Mouse (Mus musculus) embryonic fibroblast, embryonic 13.5 days (primary cell): Measurements from ENCODE around the gene Arcn1. TPM values are rescaled to one million over a fixed set of nuclear protein-coding genes. Genes with fewer than 3 reads are reported as not detected.

Experiments
- H3K27ac ChIP-seq: 2 replicates; pipeline ENCODE4 v1.5.1; 2012; ENCODE audit warnings: low read length, control low read depth, inconsistent platforms; ENCODE audit not compliant: insufficient read depth
- H3K4me1 ChIP-seq: 2 replicates; pipeline ENCODE4 v1.6.1; 2011; ENCODE audit warnings: low read length; ENCODE audit not compliant: control insufficient read depth, insufficient read depth
- H3K4me3 ChIP-seq: 2 replicates; pipeline ENCODE4 v1.5.1; 2011; ENCODE audit warnings: mild to moderate bottlenecking, control low read depth, low read length; ENCODE audit not compliant: insufficient read depth
- CTCF ChIP-seq: IDR thresholded peaks from 2 replicates; pipeline ENCODE4 v1.5.1; 2011; ENCODE audit warnings: mild to moderate bottlenecking, control low read depth, low read length, moderate library complexity, borderline replicate concordance; ENCODE audit not compliant: insufficient read depth
- POLR2A ChIP-seq: IDR thresholded peaks from 2 replicates; pipeline ENCODE4 v1.6.1; 2011; ENCODE audit warnings: low read depth, mild to moderate bottlenecking, control low read depth, low read length, moderate library complexity
- polyA plus RNA-seq: library from polyadenylated mRNA; stranded (reverse); fragments of >200 nt; gene quantifications from 2 replicates; pipeline ENCODE4 v1.2.4, GENCODE M21; 2011; ENCODE audit warnings: low read depth; ENCODE audit not compliant: missing spikeins, insufficient read length

The Arcn1 gene
- polyA plus RNA-seq, 1 experiment: 260 TPM

DNA sequence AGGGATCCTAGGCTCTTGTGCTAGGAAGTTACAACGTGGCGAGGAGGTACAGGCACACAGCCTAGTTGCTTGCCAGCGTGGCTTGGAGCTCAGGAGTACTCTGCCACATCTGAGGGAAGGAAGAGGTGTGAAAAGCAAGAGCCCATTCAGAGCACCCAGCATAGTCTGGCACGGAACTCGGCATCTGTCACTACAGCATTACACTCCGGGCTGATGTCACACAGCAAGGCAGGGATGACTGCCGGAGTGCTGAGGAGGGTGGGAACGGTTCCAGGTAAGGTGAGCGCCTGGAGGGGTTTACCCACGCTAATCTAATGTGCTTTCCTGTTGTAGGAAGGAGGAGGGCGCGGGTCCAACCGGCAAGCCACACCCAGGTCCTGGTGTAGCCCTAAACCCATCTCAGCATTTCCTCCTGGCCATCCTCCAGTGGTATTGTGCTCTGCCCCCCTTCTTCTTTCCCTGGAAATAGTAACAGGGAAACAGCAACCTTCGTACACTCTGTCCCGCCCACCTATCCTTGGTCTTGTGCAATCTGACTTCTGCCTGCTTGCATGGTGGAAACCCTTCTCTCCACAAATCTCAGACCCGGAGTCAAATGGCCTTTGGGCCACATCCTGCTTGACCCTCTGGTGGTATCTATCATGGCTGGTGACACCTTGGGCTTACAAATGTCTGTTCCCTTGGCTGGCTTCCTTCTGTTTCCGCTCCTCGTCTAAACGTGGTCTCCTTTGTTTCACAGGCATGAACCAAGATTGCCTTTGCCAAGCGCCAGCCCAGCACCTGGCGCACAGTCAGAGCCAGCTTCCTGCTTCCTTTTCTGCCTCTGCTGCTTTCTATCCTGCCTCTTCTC is 75.7 kb downstream of the Arcn1 start:
- no peak overlapping the region for H3K27ac ChIP-seq
- TF ChIP-seq CTCF: no peak
- no peak for TF ChIP-seq POLR2A
- H3K4me3 ChIP-seq: no peak overlapping the region
- no peaks in the 10 kb centered on the region for H3K4me1 ChIP-seq

Other genes starting within 250 kb of the Arcn1 start
- gene Cxcr5, start 206.0 kb downstream of the Arcn1 start, polyA plus RNA-seq: not detected in 2 replicates
- gene Ddx6, start 163.0 kb downstream of the Arcn1 start, polyA plus RNA-seq: 164 TPM in 2 replicates
- not detected in 2 replicates for gene Treh, start 94.6 kb downstream of the Arcn1 start, polyA plus RNA-seq
- 61.2 and 68.8 TPM in 2 replicates for gene Phldb1, start 32.6 kb downstream of the Arcn1 start, polyA plus RNA-seq
- gene Ift46, start 63 bp upstream of the Arcn1 start, polyA plus RNA-seq: 128 and 132 TPM in 2 replicates
- gene Tmem25, start 31.5 kb upstream of the Arcn1 start, polyA plus RNA-seq: 0.65 and 0.90 TPM in 2 replicates
- gene Ttc36, start 35.2 kb upstream of the Arcn1 start, polyA plus RNA-seq: 0.79 TPM in 1 of 2 replicates, not detected in the other
- 29.0 and 32.1 TPM in 2 replicates for gene Kmt2a, start 113.5 kb upstream of the Arcn1 start, polyA plus RNA-seq
- gene Atp5l, start 152.9 kb upstream of the Arcn1 start, polyA plus RNA-seq: 281 and 285 TPM in 2 replicates
- gene Ube4a, start 197.8 kb upstream of the Arcn1 start, polyA plus RNA-seq: 56.9 and 64.4 TPM in 2 replicates
- gene Cd3g, start 212.6 kb upstream of the Arcn1 start, polyA plus RNA-seq: not detected in 2 replicates
- not detected in 2 replicates for gene Cd3d, start 213.9 kb upstream of the Arcn1 start, polyA plus RNA-seq
- not detected in 2 replicates for gene Cd3e, start 241.8 kb upstream of the Arcn1 start, polyA plus RNA-seq